ENCODE assay signal across 8 mouse cellular contexts in the genomic region with DNA sequence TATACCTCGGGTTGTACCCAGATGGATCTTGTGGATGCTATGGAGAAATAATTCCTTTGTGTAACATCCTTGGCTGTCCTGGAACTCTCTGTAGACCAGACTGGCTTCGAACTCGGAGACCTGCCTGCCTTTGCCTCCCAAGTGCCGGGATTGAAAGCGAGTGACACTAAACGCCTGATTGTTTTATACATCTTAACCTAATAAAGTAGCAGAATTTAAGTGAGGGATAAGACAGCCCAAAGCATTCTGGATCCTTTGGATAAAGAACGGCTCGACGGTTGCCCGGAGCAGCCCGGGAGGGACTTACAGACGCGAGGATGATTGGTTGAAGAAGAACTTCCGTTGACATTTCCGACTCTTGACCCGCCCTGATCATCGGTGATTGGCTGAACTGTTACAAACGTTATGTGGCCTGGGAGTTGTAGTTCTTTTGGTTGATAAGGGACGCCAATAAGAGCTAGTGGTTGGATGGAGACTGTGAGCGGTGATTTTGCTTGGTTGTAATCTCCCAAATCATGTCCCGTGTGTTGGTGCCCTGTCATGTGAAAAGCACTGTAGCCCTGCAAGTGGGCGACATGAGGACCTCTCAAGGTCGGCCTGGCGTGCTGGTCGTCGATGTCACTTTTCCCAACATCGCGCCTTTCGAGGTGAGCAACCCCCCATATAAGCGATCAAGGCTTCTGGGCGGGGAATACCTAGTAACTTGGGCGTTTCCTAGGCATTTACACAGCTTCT. TPM values are rescaled to one million over a fixed set of nuclear protein-coding genes. Genes with fewer than 3 reads are reported as not detected.
DNase-seq lines count a peak whose midpoint lies in the region; ATAC-seq lines count a peak whose summit lies in the region.

A gene (plus strand): TSS at position 414 of the 735 bp plus-strand sequence.

- peak within 1 kb of the TSS; percentile 60 for H3K4me2 ChIP-seq in forebrain, embryonic 14.5 days (ENCODE audit: low read length)
- H3K4me2 ChIP-seq in neural tube, embryonic 15.5 days: peak within 1 kb of the TSS; percentile 74

- peak; percentile 98 for ATAC-seq in forebrain, embryonic 14.5 days
- peak; percentile 96 for ATAC-seq in neural tube, embryonic 15.5 days (ENCODE audit: low FRiP score)

- H3K4me3 ChIP-seq in forebrain, embryonic 14.5 days (ENCODE audit: low read depth, low read length): peak within 1 kb of the TSS; percentile 35
- peak within 1 kb of the TSS; percentile 65 for H3K4me3 ChIP-seq in neural tube, embryonic 15.5 days (replicated peaks)

- H3K27ac ChIP-seq in forebrain, embryonic 14.5 days (ENCODE audit: low read depth, low read length): peak within 1 kb of the TSS; percentile 82
- H3K27ac ChIP-seq in neural tube, embryonic 15.5 days (replicated peaks): peak within 1 kb of the TSS; percentile 93

- peaks cover 16% of the 10 kb centered on the region for H3K36me3 ChIP-seq in forebrain, embryonic 14.5 days (ENCODE audit: control insufficient read depth, insufficient read depth, low read length)
- H3K36me3 ChIP-seq in neural tube, embryonic 15.5 days: peaks cover 19% of the 10 kb centered on the region

- no peaks in the 10 kb centered on the region for H3K9me3 ChIP-seq in forebrain, embryonic 14.5 days (replicated peaks; ENCODE audit: control insufficient read depth, low read length)
- no peaks in the 10 kb centered on the region for H3K9me3 ChIP-seq in neural tube, embryonic 15.5 days (replicated peaks)

- peak within 1 kb of the TSS; percentile 72 for H3K9ac ChIP-seq in forebrain, embryonic 14.5 days (ENCODE audit: low read length)
- H3K9ac ChIP-seq in neural tube, embryonic 15.5 days (replicated peaks): peak within 1 kb of the TSS; percentile 81

- H3K4me1 ChIP-seq in forebrain, embryonic 14.5 days (ENCODE audit: control insufficient read depth, insufficient read depth, low read length): 0 out of 2 replicates have a peak, but pooled peaks cover 5% of the 10 kb centered on the region
- peaks cover 15% of the 10 kb centered on the region for H3K4me1 ChIP-seq in neural tube, embryonic 15.5 days

- WGBS in forebrain, embryonic 14.5 days: under 1% methylated on average over 32 of the region's 32 CpGs
- under 1% methylated on average over 32 of the region's 32 CpGs for WGBS in neural tube, embryonic 15.5 days

- H3K27me3 ChIP-seq in forebrain, embryonic 14.5 days (replicated peaks; ENCODE audit: control insufficient read depth, insufficient read depth, low read length): no peaks in the 10 kb centered on the region
- no peaks in the 10 kb centered on the region for H3K27me3 ChIP-seq in neural tube, embryonic 15.5 days (replicated peaks)

- intact Hi-C loops in heart, postnatal 14 days (cut with DNase I): loop anchor here (10.0 kb wide), 1 partner anchor 385 kb away; a partner anchor contains a TSS

- DNase-seq in ES-CJ7 (ENCODE audit: low read depth, low spot score): peak; percentile 98
- DNase-seq in cerebellum, adult 11 months: peak; percentile 87
- DNase-seq in forebrain, embryonic 14.5 days (ENCODE audit: low spot score): peak; percentile 99
- DNase-seq in heart, postnatal 14 days: peak; percentile 83 to 86
- DNase-seq in layer of hippocampus, adult 11-12 months (ENCODE audit: low spot score): peak; percentile 96
- DNase-seq in lung, adult 18-20 months: peak; percentile 95 to 96
- DNase-seq in testis, postnatal 14 days (ENCODE audit: low spot score): peak; percentile 91

RNA-seq across cellular contexts. Expression of the gene that starts here (rescaled TPM):
- polyA plus RNA-seq in forebrain, embryonic 14.5 days (2014; fragmentation: Nextera tagmentation; extraction: Ambion mirVana): 113 and 126 TPM in 2 replicates
- total RNA-seq in heart, postnatal 14 days (2021): 10 to 100 TPM; 18.4 to 19.8 TPM
- polyA plus RNA-seq in neural tube, embryonic 15.5 days (2015; fragmentation: Nextera tagmentation; extraction: Ambion mirVana): 117 and 136 TPM in 2 replicates

Comparison
In these comparisons a context has a peak if more than half of its experiments do, and no peak if none do; other contexts are left out.
1. Peak in every context shown above with its lines: DNase-seq, ATAC-seq, H3K4me3 ChIP-seq and H3K27ac ChIP-seq.